Comparison of ENCODE assay signal across 8 mouse cellular contexts in genomic region chr2:180472306-180473079, GRCm38 (mm10). TPM values are rescaled to one million over a fixed set of nuclear protein-coding genes. Genes with fewer than 3 reads are reported as not detected.
DNase-seq lines count a peak whose midpoint lies in the region; ATAC-seq and TF ChIP-seq lines count a peak whose summit lies in the region.
"Had no signal": no experiment of that assay in that cellular context is flagged by ENCODE, and none has a peak within 500 bp of the region (broad histone marks: within the 10 kb centered on the region; RNA-seq: fewer than 3 reads in every experiment).

No protein-coding gene starts in this region.

- H3K27me3 ChIP-seq in embryonic facial prominence, embryonic 13.5 days = peaks cover 15% of the 10 kb centered on the region
- no peaks in the 10 kb centered on the region for H3K27me3 ChIP-seq in hindbrain, embryonic 15.5 days
- H3K27me3 ChIP-seq in lung, embryonic 15.5 days = no peaks in the 10 kb centered on the region

- H3K4me1 ChIP-seq in lung, adult 2 months (ENCODE audit: control insufficient read depth, insufficient read depth, low read length) = no peaks in the 10 kb centered on the region; the same call in 1 of the 2 replicates
- H3K4me1 ChIP-seq in embryonic facial prominence, embryonic 13.5 days = peaks cover 7% of the 10 kb centered on the region
- H3K4me1 ChIP-seq in hindbrain, embryonic 15.5 days (replicated peaks) = 0 out of 2 replicates have a peak, but pooled peaks cover 6% of the 10 kb centered on the region
- H3K4me1 ChIP-seq in lung, embryonic 15.5 days = peaks cover 8% of the 10 kb centered on the region

- TF ChIP-seq CTCF in lung, adult 2 months (IDR thresholded peaks at IDR 0.05; ENCODE audit: insufficient read depth, low read length) = peak; percentile 50

- DNase-seq in lung, adult 2 months = peak; percentile 39
- DNase-seq in lung, adult 18-20 months = no peak
- DNase-seq in WW6 (ENCODE audit: low read depth, low spot score) = peak; percentile 63
- peak; percentile 52 for DNase-seq in right cerebral cortex, postnatal 4 days

- H3K27ac ChIP-seq in embryonic facial prominence, embryonic 13.5 days = no peak overlapping the region
- H3K27ac ChIP-seq in hindbrain, embryonic 15.5 days (replicated peaks) = no peak overlapping the region
- no peak overlapping the region for H3K27ac ChIP-seq in lung, embryonic 15.5 days
- H3K27ac ChIP-seq: heart, embryonic 15.5 days had no signal

- no peak for TF ChIP-seq POLR2A in lung, adult 2 months (IDR thresholded peaks at IDR 0.05; ENCODE audit: borderline replicate concordance, extremely low read depth, low read depth, low read length)

- H3K36me3 ChIP-seq in embryonic facial prominence, embryonic 13.5 days = no peaks in the 10 kb centered on the region
- no peaks in the 10 kb centered on the region for H3K36me3 ChIP-seq in hindbrain, embryonic 15.5 days
- no peaks in the 10 kb centered on the region for H3K36me3 ChIP-seq in lung, embryonic 15.5 days
- H3K36me3 ChIP-seq: heart, embryonic 15.5 days had no signal

- no peak overlapping the region for H3K9ac ChIP-seq in embryonic facial prominence, embryonic 13.5 days
- no peak overlapping the region for H3K9ac ChIP-seq in hindbrain, embryonic 15.5 days
- no peak overlapping the region for H3K9ac ChIP-seq in lung, embryonic 15.5 days
- H3K9ac ChIP-seq: heart, embryonic 15.5 days had no signal

- ATAC-seq in embryonic facial prominence, embryonic 13.5 days (ENCODE audit: insufficient number of reproducible peaks, insufficient read depth, low FRiP score, low TSS enrichment, low read depth) = no peak
- ATAC-seq in hindbrain, embryonic 15.5 days (ENCODE audit: low FRiP score, low read depth) = peak; percentile 17; the same call in 1 of the 2 replicates
- ATAC-seq in lung, embryonic 15.5 days (ENCODE audit: borderline replicate concordance, extremely low read depth, low FRiP score, low TSS enrichment) = peak; percentile 44

- H3K4me2 ChIP-seq in embryonic facial prominence, embryonic 13.5 days = peak overlapping the region; percentile 18
- H3K4me2 ChIP-seq in hindbrain, embryonic 15.5 days = peak overlapping the region; percentile 2; the same call in 1 of the 2 replicates
- peak overlapping the region; percentile 36 for H3K4me2 ChIP-seq in lung, embryonic 15.5 days
- H3K4me2 ChIP-seq: heart, embryonic 15.5 days had no signal

- no peak overlapping the region for H3K4me3 ChIP-seq in lung, adult 2 months (replicated peaks; ENCODE audit: extremely low read depth, low read depth, low read length)
- no peak overlapping the region for H3K4me3 ChIP-seq in embryonic facial prominence, embryonic 13.5 days
- H3K4me3 ChIP-seq in hindbrain, embryonic 15.5 days = no peak overlapping the region
- no peak overlapping the region for H3K4me3 ChIP-seq in lung, embryonic 15.5 days
- H3K4me3 ChIP-seq: heart, embryonic 15.5 days had no signal

- 12% methylated on average over 21 of the region's 21 CpGs for WGBS in lung, adult 2 months
- WGBS in embryonic facial prominence, embryonic 13.5 days = 5% methylated on average over 21 of the region's 21 CpGs
- 10% methylated on average over 21 of the region's 21 CpGs for WGBS in hindbrain, embryonic 15.5 days
- WGBS in lung, embryonic 15.5 days = 6% methylated on average over 21 of the region's 21 CpGs

- no peaks in the 10 kb centered on the region for H3K9me3 ChIP-seq in embryonic facial prominence, embryonic 13.5 days
- no peaks in the 10 kb centered on the region for H3K9me3 ChIP-seq in hindbrain, embryonic 15.5 days
- H3K9me3 ChIP-seq in lung, embryonic 15.5 days = no peaks in the 10 kb centered on the region
- H3K9me3 ChIP-seq: heart, embryonic 15.5 days had no signal

RNA-seq across cellular contexts. Expression of gene Slco4a1, which starts 16.4 kb away (rescaled TPM):
- polyA plus RNA-seq in lung, adult 2 months (2012; rRNA removed) = 4.9 and 6.2 TPM in 2 replicates
- 1.1 TPM in 2 replicates for polyA plus RNA-seq in embryonic facial prominence, embryonic 13.5 days (2015; fragmentation: Nextera tagmentation; extraction: Ambion mirVana)
- 1.9 and 2.2 TPM in 2 replicates for polyA plus RNA-seq in hindbrain, embryonic 15.5 days (2015; fragmentation: Nextera tagmentation; extraction: Ambion mirVana)
- 1.1 and 1.2 TPM in 2 replicates for polyA plus RNA-seq in lung, embryonic 15.5 days (2015; fragmentation: Nextera tagmentation; extraction: Ambion mirVana)

RNA-seq across cellular contexts. Expression of gene Ntsr1, which starts 27.3 kb away (rescaled TPM):
- not detected in 2 replicates for polyA plus RNA-seq in lung, adult 2 months (2012; rRNA removed)
- polyA plus RNA-seq in embryonic facial prominence, embryonic 13.5 days (2015; fragmentation: Nextera tagmentation; extraction: Ambion mirVana) = 0.36 and 0.45 TPM in 2 replicates
- 2.7 and 2.8 TPM in 2 replicates for polyA plus RNA-seq in hindbrain, embryonic 15.5 days (2015; fragmentation: Nextera tagmentation; extraction: Ambion mirVana)
- 0.89 and 1.3 TPM in 2 replicates for polyA plus RNA-seq in lung, embryonic 15.5 days (2015; fragmentation: Nextera tagmentation; extraction: Ambion mirVana)

Comparison
In these comparisons a context has a peak if more than half of its experiments do, and no peak if none do; other contexts are left out.
1. DNase-seq: peak in lung, adult 2 months (single experiment), WW6 (single experiment) and right cerebral cortex, postnatal 4 days (single experiment); none in lung, adult 18-20 months (0 of 2).
2. Peak in every context shown above with its lines, with median percentiles within 50 percentile points of each other: H3K4me2 ChIP-seq.